Mouse (Mus musculus): ENCODE data around the gene Elp1. TPM values are rescaled to one million over a fixed set of nuclear protein-coding genes. Genes with fewer than 3 reads are reported as not detected.

Elp1 gene
- total and polyA plus RNA-seq, 2 experiments: 6.4 to 8.1 TPM

GRCm38 (mm10) chr4:56831013-56831609 lies 29.0 kb upstream of the Elp1 start:
- H3K27me3 ChIP-seq (ENCODE audit: control insufficient read depth, insufficient read depth, low read length): no peaks in the 10 kb centered on the region
- no peak overlapping the region for H3K4me3 ChIP-seq (ENCODE audit: insufficient read depth, low read depth, low read length)
- no peak overlapping the region for H3K9ac ChIP-seq (ENCODE audit: low read depth, low read length)
- no peaks in the 10 kb centered on the region for H3K79me2 ChIP-seq (ENCODE audit: control insufficient read depth, insufficient read depth, low read length)
- WGBS: 70% methylated on average over 13 of the region's 13 CpGs
- DNase-seq (ENCODE audit: extremely low read depth, low read depth, low spot score): peak; percentile 8
- no peak for TF ChIP-seq CTCF (IDR thresholded peaks at IDR 0.05; ENCODE audit: low read depth, low read length)
- no peak for TF ChIP-seq POLR2A (IDR thresholded peaks at IDR 0.05; ENCODE audit: extremely low read depth, insufficient read depth, low read length)
- no peaks in the 10 kb centered on the region for H3K4me1 ChIP-seq (ENCODE audit: control insufficient read depth, insufficient read depth, low read length)
- H3K27ac ChIP-seq (replicated peaks; ENCODE audit: insufficient read depth, low read depth, low read length): 0 out of 2 replicates have a peak overlapping the region, but pooled peaks have one; percentile 5
- H3K36me3 ChIP-seq (ENCODE audit: control insufficient read depth, insufficient read depth, low read length): no peaks in the 10 kb centered on the region

GRCm38 (mm10) chr4:56829511-56829921 lies 27.4 kb upstream of the Elp1 start:
- H3K27ac ChIP-seq (replicated peaks; ENCODE audit: insufficient read depth, low read depth, low read length): no peak overlapping the region
- H3K4me3 ChIP-seq (ENCODE audit: insufficient read depth, low read depth, low read length): no peak overlapping the region
- H3K79me2 ChIP-seq (ENCODE audit: control insufficient read depth, insufficient read depth, low read length): no peaks in the 10 kb centered on the region
- no peak for DNase-seq (ENCODE audit: extremely low read depth, low read depth, low spot score)
- 88% methylated on average over 7 of the region's 7 CpGs for WGBS
- H3K9ac ChIP-seq (ENCODE audit: low read depth, low read length): no peak overlapping the region
- no peaks in the 10 kb centered on the region for H3K4me1 ChIP-seq (ENCODE audit: control insufficient read depth, insufficient read depth, low read length)
- H3K36me3 ChIP-seq (ENCODE audit: control insufficient read depth, insufficient read depth, low read length): no peaks in the 10 kb centered on the region
- H3K27me3 ChIP-seq (ENCODE audit: control insufficient read depth, insufficient read depth, low read length): no peaks in the 10 kb centered on the region
- TF ChIP-seq CTCF (IDR thresholded peaks at IDR 0.05; ENCODE audit: low read depth, low read length) (no peak), POLR2A (IDR thresholded peaks at IDR 0.05; ENCODE audit: extremely low read depth, insufficient read depth, low read length) (no peak)

- DNase-seq (ENCODE audit: extremely low read depth, low read depth, low spot score): no peak
- WGBS: 93% methylated on average over 3 of the region's 3 CpGs
- TF ChIP-seq POLR2A (IDR thresholded peaks at IDR 0.05; ENCODE audit: extremely low read depth, insufficient read depth, low read length) (no peak), CTCF (IDR thresholded peaks at IDR 0.05; ENCODE audit: low read depth, low read length) (no peak)
- H3K27ac ChIP-seq (replicated peaks; ENCODE audit: insufficient read depth, low read depth, low read length): no peak overlapping the region
- H3K36me3 ChIP-seq (ENCODE audit: control insufficient read depth, insufficient read depth, low read length): no peaks in the 10 kb centered on the region
- H3K9ac ChIP-seq (ENCODE audit: low read depth, low read length): no peak overlapping the region
- no peak overlapping the region for H3K4me3 ChIP-seq (ENCODE audit: insufficient read depth, low read depth, low read length)
- no peaks in the 10 kb centered on the region for H3K79me2 ChIP-seq (ENCODE audit: control insufficient read depth, insufficient read depth, low read length)
- H3K27me3 ChIP-seq (ENCODE audit: control insufficient read depth, insufficient read depth, low read length): no peaks in the 10 kb centered on the region
- H3K4me1 ChIP-seq (ENCODE audit: control insufficient read depth, insufficient read depth, low read length): no peaks in the 10 kb centered on the region
Observed at GRCm38 (mm10) chr4:56828932-56829331, 26.8 kb upstream of the Elp1 start.

GRCm38 (mm10) chr4:56824231-56824630 lies 22.1 kb upstream of the Elp1 start:
- Histone ChIP-seq H3K4me3 (ENCODE audit: insufficient read depth, low read depth, low read length) (no peak overlapping the region), H3K36me3 (ENCODE audit: control insufficient read depth, insufficient read depth, low read length) (no peaks in the 10 kb centered on the region), H3K79me2 (ENCODE audit: control insufficient read depth, insufficient read depth, low read length) (no peaks in the 10 kb centered on the region), H3K27me3 (ENCODE audit: control insufficient read depth, insufficient read depth, low read length) (no peaks in the 10 kb centered on the region), H3K9ac (ENCODE audit: low read depth, low read length) (no peak overlapping the region), H3K27ac (replicated peaks; ENCODE audit: insufficient read depth, low read depth, low read length) (no peak overlapping the region), H3K4me1 (ENCODE audit: control insufficient read depth, insufficient read depth, low read length) (no peaks in the 10 kb centered on the region)
- DNase-seq (ENCODE audit: extremely low read depth, low read depth, low spot score): no peak
- TF ChIP-seq POLR2A (IDR thresholded peaks at IDR 0.05; ENCODE audit: extremely low read depth, insufficient read depth, low read length) (no peak), CTCF (IDR thresholded peaks at IDR 0.05; ENCODE audit: low read depth, low read length) (no peak)
- 78% methylated on average over 9 of the region's 9 CpGs for WGBS

DNA sequence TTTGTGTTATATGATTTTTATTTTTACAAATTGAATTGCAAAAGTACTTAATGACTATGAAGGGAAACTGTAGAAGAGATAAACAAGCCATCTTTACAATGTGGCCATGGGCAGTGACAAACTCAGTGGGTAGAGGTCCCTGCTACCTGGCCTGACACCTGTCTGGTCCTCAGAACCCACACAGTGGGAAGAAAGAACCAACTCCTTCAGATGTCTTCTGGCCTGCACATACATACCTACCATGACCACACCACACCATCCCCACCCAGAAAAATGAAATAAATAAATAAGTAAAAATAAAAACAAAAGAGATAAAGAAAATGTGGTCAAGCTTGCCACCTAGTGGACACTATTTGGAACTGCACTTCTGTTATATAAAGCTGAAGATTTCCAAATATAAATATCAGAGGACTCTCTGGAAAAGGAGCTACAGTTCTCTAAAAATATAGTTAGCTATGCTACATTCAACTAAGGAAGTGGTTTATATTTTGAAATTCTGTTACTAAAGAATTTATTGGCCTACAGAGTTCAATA lies 18.0 kb upstream of the Elp1 start:
- H3K27me3 ChIP-seq (ENCODE audit: control insufficient read depth, insufficient read depth, low read length): no peaks in the 10 kb centered on the region
- no peak overlapping the region for H3K4me3 ChIP-seq (ENCODE audit: insufficient read depth, low read depth, low read length)
- no peak overlapping the region for H3K9ac ChIP-seq (ENCODE audit: low read depth, low read length)
- no peaks in the 10 kb centered on the region for H3K36me3 ChIP-seq (ENCODE audit: control insufficient read depth, insufficient read depth, low read length)
- no peaks in the 10 kb centered on the region for H3K79me2 ChIP-seq (ENCODE audit: control insufficient read depth, insufficient read depth, low read length)
- H3K4me1 ChIP-seq (ENCODE audit: control insufficient read depth, insufficient read depth, low read length): no peaks in the 10 kb centered on the region
- H3K27ac ChIP-seq (replicated peaks; ENCODE audit: insufficient read depth, low read depth, low read length): no peak overlapping the region
- DNase-seq (ENCODE audit: extremely low read depth, low read depth, low spot score): peak; percentile 15
- no peak for TF ChIP-seq POLR2A (IDR thresholded peaks at IDR 0.05; ENCODE audit: extremely low read depth, insufficient read depth, low read length)
- TF ChIP-seq CTCF (IDR thresholded peaks at IDR 0.05; ENCODE audit: low read depth, low read length): peak; percentile 25; the same call in 1 of the 2 replicates

DNA sequence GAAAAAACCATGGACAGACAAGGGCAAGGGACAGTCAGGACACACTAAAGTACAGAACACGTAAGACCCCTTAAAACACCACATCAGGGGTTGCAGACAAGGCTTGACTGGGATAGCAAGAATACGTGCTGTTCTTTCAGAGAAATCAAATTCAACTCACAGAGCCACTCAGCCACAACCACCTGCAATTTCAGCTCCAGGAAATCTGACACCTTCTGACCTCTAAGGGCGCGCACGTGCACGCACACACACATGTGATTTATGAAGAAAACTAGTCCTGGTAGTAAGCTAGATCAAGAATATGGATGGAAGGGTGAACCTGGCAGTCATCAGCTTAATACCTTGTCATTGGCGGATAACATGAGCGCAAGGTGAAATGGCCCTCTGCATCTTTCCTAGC lies 13.0 kb upstream of the Elp1 start:
- TF ChIP-seq CTCF (IDR thresholded peaks at IDR 0.05; ENCODE audit: low read depth, low read length) (no peak), POLR2A (IDR thresholded peaks at IDR 0.05; ENCODE audit: extremely low read depth, insufficient read depth, low read length) (no peak)
- 97% methylated on average over 8 of the region's 8 CpGs for WGBS

More for the DNA sequence above, 13.0 kb upstream of the Elp1 start:
- Histone ChIP-seq H3K79me2 (ENCODE audit: control insufficient read depth, insufficient read depth, low read length) (no peaks in the 10 kb centered on the region), H3K4me3 (ENCODE audit: insufficient read depth, low read depth, low read length) (no peak overlapping the region), H3K9ac (ENCODE audit: low read depth, low read length) (no peak overlapping the region), H3K27me3 (ENCODE audit: control insufficient read depth, insufficient read depth, low read length) (no peaks in the 10 kb centered on the region), H3K27ac (replicated peaks; ENCODE audit: insufficient read depth, low read depth, low read length) (no peak overlapping the region), H3K36me3 (ENCODE audit: control insufficient read depth, insufficient read depth, low read length) (peaks cover 9% of the 10 kb centered on the region; the same call in 1 of the 2 replicates), H3K4me1 (ENCODE audit: control insufficient read depth, insufficient read depth, low read length) (no peaks in the 10 kb centered on the region)
- no peak for DNase-seq (ENCODE audit: extremely low read depth, low read depth, low spot score)
